Mouse (Mus musculus) olfactory bulb, adult 2 months (tissue): Measurements from ENCODE around the gene Eya3. TPM values are rescaled to one million over a fixed set of nuclear protein-coding genes. Genes with fewer than 3 reads are reported as not detected.

Experiments
- H3K27ac ChIP-seq: fragments of 200-500 bp; 2 replicates; pipeline ENCODE4 v1.5.1; 2012; ENCODE audit warnings: low read depth, low read length; ENCODE audit not compliant: insufficient read depth
- H3K4me1 ChIP-seq: fragments of 200-500 bp; 2 replicates; pipeline ENCODE4 v1.6.1; 2012; ENCODE audit warnings: low read length; ENCODE audit not compliant: control insufficient read depth, insufficient read depth
- H3K4me3 ChIP-seq: fragments of 200-500 bp; 2 replicates; pipeline ENCODE4 v1.5.1; 2012; ENCODE audit warnings: mild to moderate bottlenecking, low read depth, low read length, moderate library complexity; ENCODE audit not compliant: insufficient read depth
- CTCF ChIP-seq: fragments of 200-500 bp; IDR thresholded peaks from 2 replicates; pipeline ENCODE4 v1.5.1; 2012; ENCODE audit warnings: low read depth, mild to moderate bottlenecking, low read length, moderate library complexity; ENCODE audit not compliant: insufficient read depth
- POLR2A ChIP-seq: fragments of 200-500 bp; IDR thresholded peaks from 2 replicates; pipeline ENCODE4 v1.6.1; 2012; ENCODE audit warnings: mild to moderate bottlenecking, low read depth, low read length, moderate library complexity; ENCODE audit not compliant: insufficient read depth
- WGBS: fragments of 180-500 bp; shearing (Covaris S2); methylation state at CpG from one replicate; pipeline ENCODE4 v1.1.7; 2018; 5-methylcytosine and 5-hydroxymethylcytosine counted together
- polyA plus RNA-seq: library from polyadenylated mRNA; stranded (reverse); fragments of >200 nt; gene quantifications from 2 replicates; pipeline ENCODE4 v1.2.4, GENCODE M21; 2012; ENCODE audit warnings: low replicate concordance; ENCODE audit not compliant: missing spikeins, insufficient read depth, insufficient read length

Eya3 gene
- polyA plus RNA-seq, 1 experiment = not detected

- no peak for TF ChIP-seq CTCF
- no peak for TF ChIP-seq POLR2A
- WGBS = 41% methylated on average over 11 of the region's 11 CpGs
- no peak overlapping the region; the same call in 1 of the 2 replicates for H3K27ac ChIP-seq
Observed at GRCm38 (mm10) chr4:132743992-132744911, 105.5 kb downstream of the Eya3 start.

GRCm38 (mm10) chr4:132746911-132747517, 108.2 kb downstream of the Eya3 start:
- WGBS = 92% methylated on average over 9 of the region's 9 CpGs
- peaks cover 7% of the 10 kb centered on the region; the same call in 1 of the 2 replicates for H3K4me1 ChIP-seq
- H3K4me3 ChIP-seq = no peak overlapping the region
- TF ChIP-seq POLR2A = no peak
- H3K27ac ChIP-seq = 0 out of 2 replicates have a peak overlapping the region, but pooled peaks have one; percentile 9

More at GRCm38 (mm10) chr4:132743992-132744911, 105.5 kb downstream of the Eya3 start:
- Histone ChIP-seq H3K4me3 (no peak overlapping the region), H3K4me1 (peaks cover 7% of the 10 kb centered on the region; the same call in 1 of the 2 replicates)

DNA sequence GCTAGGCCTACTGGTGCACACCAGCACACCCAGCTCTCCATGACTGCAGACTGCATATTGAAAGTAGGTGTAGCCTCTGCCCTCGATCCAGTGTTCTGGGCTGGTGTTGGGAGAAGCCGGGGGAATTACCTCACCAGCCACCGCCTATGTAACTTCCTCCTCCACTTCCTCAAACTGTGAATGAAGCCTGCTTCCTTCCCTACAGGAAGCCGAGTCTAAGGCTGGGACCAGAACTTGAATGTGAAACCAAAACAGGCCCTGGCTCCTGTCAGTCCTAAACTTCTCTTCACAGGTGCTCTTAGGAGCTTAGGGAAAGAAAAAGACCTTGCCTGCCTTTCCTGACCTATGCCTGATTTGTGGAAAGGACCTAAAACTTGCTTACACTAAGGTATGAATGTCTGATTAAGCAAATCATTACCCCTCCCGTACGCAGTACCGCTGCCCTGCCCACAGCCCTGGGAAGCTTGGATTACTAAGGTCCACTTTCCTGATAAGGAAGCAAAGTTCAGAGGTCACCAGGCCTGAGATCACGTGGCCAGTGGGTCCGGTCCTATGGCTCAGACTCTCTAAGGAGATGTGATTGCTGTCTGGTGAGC, 109.0 kb downstream of the Eya3 start:
- 84% methylated on average over 9 of the region's 9 CpGs for WGBS
- no peak overlapping the region for H3K4me3 ChIP-seq
- H3K27ac ChIP-seq = 0 out of 2 replicates have a peak overlapping the region, but pooled peaks have one; percentile 9

DNA sequence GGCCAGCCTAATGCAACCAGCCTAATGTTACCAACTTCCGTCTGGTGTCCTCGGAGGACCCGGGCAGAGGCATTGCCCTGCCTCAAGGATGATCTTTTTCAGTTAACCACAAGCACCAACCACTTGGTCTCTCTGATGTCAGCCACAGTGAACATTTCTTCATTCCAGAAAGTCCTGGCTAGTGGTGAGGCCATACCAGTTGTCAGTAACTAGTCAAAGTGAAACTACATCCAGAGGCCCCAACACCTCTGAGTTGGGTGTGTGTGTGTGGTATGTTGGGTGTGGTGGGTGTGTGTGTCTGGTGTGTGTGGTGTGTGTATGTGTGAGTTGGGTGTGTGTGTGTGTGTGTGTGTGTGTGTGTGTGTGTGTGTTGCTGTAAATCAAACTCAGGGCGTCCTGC, 110.0 kb downstream of the Eya3 start:
- no peak overlapping the region for H3K4me3 ChIP-seq
- no peak for TF ChIP-seq CTCF
- TF ChIP-seq POLR2A = no peak
- WGBS = 86% methylated on average over 4 of the region's 4 CpGs
- peaks cover 7% of the 10 kb centered on the region; the same call in 1 of the 2 replicates for H3K4me1 ChIP-seq
- no peak overlapping the region for H3K27ac ChIP-seq

More for the DNA sequence above, 109.0 kb downstream of the Eya3 start:
- peaks cover 7% of the 10 kb centered on the region; the same call in 1 of the 2 replicates for H3K4me1 ChIP-seq
- TF ChIP-seq POLR2A = no peak
- TF ChIP-seq CTCF = no peak

GRCm38 (mm10) chr4:132749258-132749982, 110.6 kb downstream of the Eya3 start:
- WGBS = 85% methylated on average over 6 of the region's 6 CpGs
- Histone ChIP-seq H3K4me1 (peaks cover 2% of the 10 kb centered on the region; the same call in 1 of the 2 replicates), H3K4me3 (no peak overlapping the region), H3K27ac (no peak overlapping the region)
- TF ChIP-seq CTCF = no peak
- TF ChIP-seq POLR2A = no peak

DNA sequence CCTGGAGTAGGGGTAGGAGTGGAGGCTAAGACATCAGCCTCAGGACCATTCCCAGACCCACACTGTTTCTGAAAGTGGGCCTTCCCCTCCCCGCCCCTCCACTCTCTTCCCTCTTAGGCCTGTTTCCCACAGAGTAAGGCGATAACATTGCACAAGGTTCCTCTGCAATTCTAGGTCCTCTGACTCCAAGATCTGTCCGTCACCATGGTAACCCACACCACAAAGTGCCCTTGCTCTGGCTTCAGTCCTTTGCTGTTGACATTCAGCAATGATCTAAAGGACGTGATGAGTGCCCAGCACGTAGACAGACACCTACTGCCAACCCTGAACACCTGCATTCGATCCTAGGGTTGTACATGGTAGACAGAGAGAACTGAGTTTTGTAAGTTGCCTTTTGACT, 114.2 kb downstream of the Eya3 start:
- Histone ChIP-seq H3K4me3 (no peak overlapping the region), H3K4me1 (peaks cover 9% of the 10 kb centered on the region), H3K27ac (no peak overlapping the region)
- TF ChIP-seq POLR2A = no peak
- TF ChIP-seq CTCF = no peak
- WGBS = 84% methylated on average over 6 of the region's 6 CpGs

DNA sequence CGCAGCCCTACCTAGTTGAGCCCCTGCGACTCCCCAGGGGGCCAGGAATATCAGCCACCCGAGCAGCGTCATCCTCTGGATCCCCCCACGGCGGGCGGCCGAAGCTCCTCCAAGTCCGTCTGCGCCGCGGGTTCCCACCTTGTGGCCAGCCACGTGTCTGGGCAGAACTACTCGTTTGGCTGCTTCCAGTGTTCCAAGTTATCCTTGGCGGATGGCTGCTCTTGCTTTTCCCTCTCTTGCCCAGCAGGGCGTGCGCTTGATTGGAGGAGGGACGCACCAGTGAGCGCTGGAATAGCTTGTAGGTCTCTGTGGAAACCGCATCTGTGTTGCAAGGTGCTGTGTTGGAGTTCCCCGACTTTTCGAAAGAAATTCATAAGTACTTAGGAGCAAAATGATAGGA, 118.2 kb downstream of the Eya3 start, which contains the start of gene Smpdl3b:
Gene Smpdl3b, minus strand, starts transcription at position 279 of the 400 bp plus-strand sequence.
- under 1% methylated on average over 22 of the region's 22 CpGs for WGBS
- Histone ChIP-seq H3K27ac (no peak within 1 kb of the TSS), H3K4me3 (peak within 1 kb of the TSS; percentile 38), H3K4me1 (peaks cover 11% of the 10 kb centered on the region)
- TF ChIP-seq POLR2A (no peak), CTCF (peak; percentile 44; the same call in 1 of the 2 replicates)

DNA sequence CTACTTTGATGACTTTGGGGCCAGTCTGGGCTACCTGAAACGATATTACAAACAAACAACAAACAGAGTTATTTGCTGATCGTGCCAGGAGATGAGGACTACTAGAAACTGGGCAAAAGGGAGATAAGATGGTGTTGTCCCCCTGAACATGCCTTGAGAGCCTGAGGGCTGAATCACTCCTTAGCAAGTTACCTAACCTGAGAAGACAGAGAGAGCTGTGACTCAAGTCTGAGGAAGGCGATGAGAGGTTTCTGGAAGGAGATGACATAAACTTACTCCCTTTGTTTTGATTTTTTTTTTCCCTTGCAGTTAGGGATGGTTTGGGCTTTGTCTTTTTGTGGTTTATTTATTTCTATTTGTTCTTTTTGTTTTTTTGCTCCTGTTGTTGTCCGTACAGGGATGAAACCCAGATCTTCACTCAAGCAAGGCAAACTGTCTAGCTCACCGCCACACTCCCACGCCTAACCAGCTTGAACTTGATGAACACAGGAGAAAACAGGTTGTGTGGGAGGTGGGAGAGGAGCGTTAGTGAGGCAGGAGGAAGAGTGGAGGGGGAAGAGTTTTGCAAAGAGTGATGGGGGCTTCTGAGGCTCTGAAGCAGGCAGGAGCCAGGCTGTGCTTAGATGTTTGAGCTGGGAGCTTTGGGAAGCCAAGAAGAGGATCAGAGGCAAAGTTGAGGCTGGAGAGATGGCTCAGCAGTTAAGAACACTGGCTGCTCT, 119.0 kb downstream of the Eya3 start:
- 59% methylated on average over 7 of the region's 7 CpGs for WGBS
- H3K4me3 ChIP-seq = no peak overlapping the region
- peaks cover 11% of the 10 kb centered on the region for H3K4me1 ChIP-seq
- H3K27ac ChIP-seq = no peak overlapping the region
- no peak for TF ChIP-seq POLR2A
- no peak for TF ChIP-seq CTCF
